Mouse (Mus musculus) ovary, postnatal 36 days (tissue): Measurements from ENCODE around the gene Tmem220.

Experiments
- DNase-seq: peaks from one replicate; pipeline ENCODE4 v3.0.0; 2022; ENCODE audit warnings: low spot score, mixed read lengths

Tmem220 gene

GRCm38 (mm10) chr11:67061311-67061710 is 36.4 kb downstream of the Tmem220 start:
- no peak for DNase-seq

GRCm38 (mm10) chr11:67062726-67063125 is 37.8 kb downstream of the Tmem220 start:
- no peak for DNase-seq

DNA sequence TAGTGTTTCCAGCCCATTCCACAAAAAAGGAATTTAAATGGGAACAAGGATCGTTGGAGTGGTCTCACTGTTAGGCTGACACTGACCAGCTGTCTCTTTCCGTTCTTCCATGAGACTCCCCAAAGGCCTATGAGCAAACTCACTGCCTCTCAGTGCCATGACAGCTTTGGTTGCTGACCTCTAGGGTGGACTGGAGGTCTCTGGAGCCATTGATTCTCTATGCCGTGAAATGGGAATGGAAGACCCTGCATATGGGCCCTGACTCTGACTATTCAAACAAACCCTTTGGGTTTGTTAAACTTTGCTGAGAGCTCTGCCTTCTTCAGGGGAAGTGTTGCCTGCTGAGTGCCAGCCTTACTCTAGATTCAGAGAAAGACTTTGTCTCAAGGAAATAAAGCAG is 42.8 kb downstream of the Tmem220 start:
- DNase-seq: no peak

DNA sequence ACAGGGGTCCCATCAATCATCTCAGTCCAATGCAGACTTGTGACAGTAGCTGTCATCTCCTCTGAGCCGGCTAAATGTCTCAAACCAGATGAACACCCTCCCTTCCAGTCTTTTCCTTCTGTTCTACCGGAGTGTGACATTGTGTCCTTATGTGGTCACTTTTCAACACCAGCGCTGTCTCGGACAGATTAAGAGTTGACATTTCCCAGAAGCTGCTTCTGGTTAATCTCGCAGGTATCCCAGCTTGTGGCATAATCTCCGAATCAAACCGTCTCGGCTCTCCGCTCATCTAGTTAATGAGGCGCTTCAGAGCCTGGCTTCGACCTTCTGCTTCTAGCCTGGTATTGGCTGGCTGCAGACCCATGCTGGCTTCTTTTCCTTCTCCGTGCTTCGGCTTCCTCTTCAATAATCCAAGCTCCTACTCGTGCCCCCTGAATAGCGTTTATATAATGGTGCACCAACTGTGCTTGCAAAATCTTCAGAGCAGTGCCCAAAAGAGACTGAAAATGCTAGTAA is 47.7 kb downstream of the Tmem220 start:
- no peak for DNase-seq

DNA sequence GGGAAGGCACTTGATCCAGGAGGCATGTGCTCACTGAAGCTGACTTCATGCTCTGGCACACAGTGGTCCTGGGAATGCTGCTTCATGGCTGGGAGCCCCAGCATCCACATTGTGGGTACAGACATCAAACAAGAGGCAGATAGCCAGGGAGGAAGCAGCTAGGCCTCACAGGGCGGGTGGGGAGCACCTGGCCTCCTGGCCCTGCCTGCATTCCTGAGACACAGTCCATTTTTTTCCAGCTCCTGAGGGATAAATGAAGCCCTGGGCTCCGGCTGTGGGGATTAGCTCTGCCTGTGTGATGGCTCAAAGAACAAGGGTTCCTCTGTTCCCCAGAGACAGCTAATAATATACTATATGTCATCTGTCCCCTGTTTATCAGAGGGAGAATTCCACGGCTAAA is 50.1 kb downstream of the Tmem220 start:
- DNase-seq: no peak

DNA sequence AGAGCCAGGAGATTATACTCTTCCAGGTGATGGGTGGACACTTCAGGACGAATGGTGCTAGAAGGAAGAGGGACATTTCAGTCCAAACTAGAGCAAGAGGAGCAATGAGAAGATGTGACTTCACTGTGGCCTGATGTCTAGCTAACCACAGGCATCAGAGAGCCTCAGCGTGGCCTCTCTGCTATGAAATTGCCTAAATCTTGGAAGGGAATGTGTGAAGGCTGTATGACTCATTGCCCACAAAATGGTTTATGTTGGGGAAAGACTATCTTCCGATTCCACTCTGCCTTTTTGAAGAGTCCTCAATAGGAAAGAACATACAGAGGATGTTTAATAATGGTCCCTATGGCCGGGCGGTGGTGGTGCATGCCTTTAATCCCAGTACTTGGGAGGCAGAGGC is 51.8 kb downstream of the Tmem220 start:
- no peak for DNase-seq

GRCm38 (mm10) chr11:67077435-67077834 is 52.5 kb downstream of the Tmem220 start:
- no peak for DNase-seq

DNA sequence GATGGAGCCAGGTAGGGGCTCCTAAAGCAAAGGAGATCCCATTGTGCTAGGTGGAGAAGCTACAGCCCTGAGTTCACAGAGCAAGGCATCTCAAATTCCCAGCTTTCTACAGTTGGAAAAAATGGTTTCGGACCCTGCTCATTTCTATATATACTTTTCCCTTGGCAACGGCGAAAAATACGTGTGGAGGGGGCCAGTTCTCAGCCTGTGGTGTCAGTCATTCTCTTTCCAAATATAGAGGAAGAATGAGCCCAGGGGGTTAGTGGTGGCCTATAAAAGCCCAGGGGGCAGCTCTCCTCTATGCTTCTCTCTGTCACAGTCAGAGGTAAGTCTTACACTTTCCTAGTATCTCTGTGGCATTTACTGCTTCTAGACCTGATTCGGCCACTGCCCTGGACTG is 53.0 kb downstream of the Tmem220 start, which contains the start of gene Myh3:
Myh3 (plus strand) TSS at position 301 of the 400 bp plus-strand sequence.
- DNase-seq: no peak

DNA sequence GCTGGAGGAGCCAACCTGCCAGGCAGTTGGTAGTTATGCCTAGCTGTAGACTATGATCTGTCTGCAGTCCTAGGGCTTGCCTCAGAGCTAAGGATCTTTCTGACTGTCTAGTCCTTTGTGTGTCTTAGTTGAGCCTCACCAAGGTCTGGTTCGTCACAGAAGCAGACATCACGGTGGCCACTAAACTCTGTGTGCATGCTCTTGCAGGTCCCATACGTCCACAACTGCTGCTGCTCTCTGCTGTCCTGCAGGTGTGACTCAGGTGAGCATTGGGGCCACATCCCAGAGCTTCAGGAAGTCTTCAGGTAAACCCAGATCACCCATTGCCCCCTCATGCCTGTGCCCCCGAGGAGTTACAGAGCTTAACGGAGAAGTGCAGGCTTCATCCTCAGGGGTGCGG is 53.9 kb downstream of the Tmem220 start:
- no peak for DNase-seq

DNA sequence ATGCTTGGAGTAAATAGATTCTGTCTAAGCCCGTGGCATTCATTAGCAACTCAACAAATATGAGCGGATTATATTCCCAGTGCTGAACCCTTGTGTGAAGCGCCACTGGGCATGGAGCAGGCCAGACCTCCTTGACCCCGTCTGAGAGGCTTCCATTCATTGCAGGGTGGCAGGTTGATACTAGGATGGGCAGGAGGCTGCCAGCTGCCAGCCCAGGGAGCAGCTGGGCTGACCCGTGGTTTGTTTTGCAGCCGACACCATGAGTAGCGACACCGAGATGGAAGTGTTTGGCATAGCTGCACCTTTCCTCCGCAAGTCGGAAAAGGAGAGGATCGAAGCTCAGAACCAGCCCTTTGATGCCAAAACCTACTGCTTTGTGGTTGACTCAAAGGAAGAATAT is 54.8 kb downstream of the Tmem220 start:
- DNase-seq: no peak

DNA sequence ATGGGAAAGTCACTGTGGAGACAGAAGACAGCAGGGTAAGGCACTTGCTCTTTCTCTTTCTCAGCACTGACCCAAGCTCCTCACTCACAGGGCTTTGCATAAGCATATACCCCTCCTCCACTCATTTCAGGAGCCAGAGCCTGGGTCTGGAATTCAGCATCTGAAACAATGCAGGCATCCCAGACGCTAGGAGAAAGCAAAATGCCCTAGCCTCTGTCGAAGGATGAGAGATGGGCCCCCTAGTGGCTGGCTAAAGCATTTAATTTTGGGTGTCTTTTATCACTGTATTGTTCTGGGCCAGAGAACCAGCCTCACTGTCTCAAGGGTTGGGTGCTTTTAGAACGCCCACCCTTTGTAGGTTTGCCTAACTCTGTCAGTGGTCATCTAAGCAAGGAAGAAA is 55.2 kb downstream of the Tmem220 start:
- no peak for DNase-seq

- peak; percentile 44 for DNase-seq
Measured at GRCm38 (mm10) chr11:67081125-67081649, 56.2 kb downstream of the Tmem220 start.

- no peak for DNase-seq
Measured at GRCm38 (mm10) chr11:67082188-67082587, 57.2 kb downstream of the Tmem220 start.

DNA sequence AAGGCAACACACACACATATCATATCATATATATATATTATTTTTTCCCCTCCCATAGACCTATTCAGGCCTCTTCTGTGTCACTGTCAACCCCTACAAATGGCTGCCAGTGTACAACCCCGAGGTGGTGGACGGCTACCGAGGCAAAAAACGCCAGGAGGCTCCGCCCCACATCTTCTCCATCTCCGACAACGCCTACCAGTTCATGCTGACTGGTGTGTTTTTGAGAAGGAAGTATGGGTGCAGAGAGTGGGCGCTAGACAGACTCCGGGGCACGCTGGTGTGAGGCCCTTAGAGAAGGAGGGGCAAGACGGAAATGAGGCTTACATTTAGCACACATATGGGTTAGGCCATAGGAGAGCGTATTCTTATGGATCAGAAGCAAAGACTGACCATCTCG is 57.8 kb downstream of the Tmem220 start:
- DNase-seq: no peak

- DNase-seq: no peak
Measured at GRCm38 (mm10) chr11:67083239-67083638, 58.3 kb downstream of the Tmem220 start.

- no peak for DNase-seq
Measured at GRCm38 (mm10) chr11:67083712-67084340, 58.9 kb downstream of the Tmem220 start.
